Mouse (Mus musculus) thymus, adult 2 months (tissue): ENCODE results near the gene Six3. TPM values are rescaled to one million over a fixed set of nuclear protein-coding genes. Genes with fewer than 3 reads are reported as not detected.

Experiments
- DNase-seq: peaks from one replicate; pipeline ENCODE4 v3.0.0; 2021
- H3K27ac ChIP-seq: fragments of 200-500 bp; 2 replicates; pipeline ENCODE4 v1.5.1; 2012; ENCODE audit warnings: low read length, control low read depth; ENCODE audit not compliant: control insufficient read depth, insufficient read depth
- H3K27me3 ChIP-seq: fragments of 200-500 bp; 2 replicates; pipeline ENCODE4 v1.6.1; 2012; ENCODE audit warnings: mild to moderate bottlenecking, low read length, moderate library complexity, mixed read lengths; ENCODE audit not compliant: control insufficient read depth, insufficient read depth
- H3K36me3 ChIP-seq: fragments of 200-500 bp; 2 replicates; pipeline ENCODE4 v1.6.1; 2012; ENCODE audit warnings: mild to moderate bottlenecking, low read length, moderate library complexity; ENCODE audit not compliant: control insufficient read depth, insufficient read depth
- H3K4me1 ChIP-seq: fragments of 200-500 bp; replicated peaks from 2 replicates; pipeline ENCODE4 v1.6.1; 2012; ENCODE audit warnings: low read length; ENCODE audit not compliant: control insufficient read depth, insufficient read depth
- H3K4me3 ChIP-seq: fragments of 200-500 bp; 2 replicates; pipeline ENCODE4 v1.5.1; 2012; ENCODE audit warnings: mild to moderate bottlenecking, low read length, control low read depth, moderate library complexity; ENCODE audit not compliant: control insufficient read depth, insufficient read depth
- CTCF ChIP-seq: fragments of 200-500 bp; IDR thresholded peaks from 2 replicates; pipeline ENCODE4 v1.5.1; 2012; ENCODE audit warnings: mild to moderate bottlenecking, control low read depth, low read length, moderate library complexity, borderline replicate concordance; ENCODE audit not compliant: control insufficient read depth, poor library complexity, insufficient read depth; ENCODE audit errors: extremely low read depth
- POLR2A ChIP-seq: fragments of 200-500 bp; IDR thresholded peaks from 2 replicates; pipeline ENCODE4 v1.6.1; 2012; ENCODE audit warnings: mild to moderate bottlenecking, low read length, control low read depth, moderate library complexity; ENCODE audit not compliant: control insufficient read depth, poor library complexity, insufficient read depth; ENCODE audit errors: extremely low read depth
- WGBS: fragments of 180-500 bp; shearing (Covaris S2); methylation state at CpG from one replicate; pipeline ENCODE4 v1.1.7; 2018; 5-methylcytosine and 5-hydroxymethylcytosine counted together
- polyA plus RNA-seq: library from polyadenylated mRNA; depleted of rRNA; stranded (reverse); fragments of >200 nt; gene quantifications from 2 replicates; pipeline ENCODE4 v1.2.3, GENCODE M21; 2012

The Six3 gene
- polyA plus RNA-seq, 1 experiment: 0.08 TPM

GRCm38 (mm10) chr17:85631106-85631505 is 17.7 kb downstream of the Six3 start:
- Histone ChIP-seq H3K27ac (no peak overlapping the region), H3K27me3 (peaks cover 7% of the 10 kb centered on the region), H3K4me1 (no peaks in the 10 kb centered on the region), H3K36me3 (no peaks in the 10 kb centered on the region), H3K4me3 (no peak overlapping the region)
- TF ChIP-seq POLR2A: no peak
- TF ChIP-seq CTCF: no peak
- no peak for DNase-seq
- 73% methylated on average over 5 of the region's 5 CpGs for WGBS

GRCm38 (mm10) chr17:85633619-85634018 is 20.2 kb downstream of the Six3 start:
- 2% methylated on average over 13 of the region's 13 CpGs for WGBS
- Histone ChIP-seq H3K4me1 (no peaks in the 10 kb centered on the region), H3K4me3 (no peak overlapping the region), H3K27me3 (peaks cover 3% of the 10 kb centered on the region; the same call in 1 of the 2 replicates), H3K27ac (no peak overlapping the region), H3K36me3 (no peaks in the 10 kb centered on the region)
- no peak for TF ChIP-seq POLR2A
- TF ChIP-seq CTCF: peak; percentile 76
- peak; percentile 56 for DNase-seq

- TF ChIP-seq CTCF (no peak), POLR2A (no peak)
- Histone ChIP-seq H3K27me3 (no peaks in the 10 kb centered on the region; the same call in 1 of the 2 replicates), H3K4me3 (no peak overlapping the region), H3K4me1 (no peaks in the 10 kb centered on the region), H3K27ac (no peak overlapping the region), H3K36me3 (no peaks in the 10 kb centered on the region)
- no peak for DNase-seq
- WGBS: 64% methylated on average over 6 of the region's 6 CpGs
These were observed 24.5 kb downstream of the Six3 start for GRCm38 (mm10) chr17:85637876-85638275.

GRCm38 (mm10) chr17:85645312-85645711 is 31.9 kb downstream of the Six3 start:
- 12% methylated on average over 10 of the region's 12 CpGs for WGBS
- H3K4me1 ChIP-seq: no peaks in the 10 kb centered on the region
- DNase-seq: no peak
- TF ChIP-seq CTCF: no peak
- TF ChIP-seq POLR2A: no peak
- peaks cover 2% of the 10 kb centered on the region; the same call in 1 of the 2 replicates for H3K27me3 ChIP-seq
- no peak overlapping the region for H3K4me3 ChIP-seq
- no peaks in the 10 kb centered on the region for H3K36me3 ChIP-seq
- no peak overlapping the region for H3K27ac ChIP-seq

GRCm38 (mm10) chr17:85645718-85646665 is 32.6 kb downstream of the Six3 start:
- Histone ChIP-seq H3K36me3 (no peaks in the 10 kb centered on the region), H3K4me3 (no peak overlapping the region), H3K27me3 (peaks cover 2% of the 10 kb centered on the region; the same call in 1 of the 2 replicates), H3K27ac (no peak overlapping the region), H3K4me1 (no peaks in the 10 kb centered on the region)
- TF ChIP-seq POLR2A: no peak
- peak; percentile 35; the same call in 1 of the 2 replicates for TF ChIP-seq CTCF
- DNase-seq: peak; percentile 25
- WGBS: 9% methylated on average over 36 of the region's 36 CpGs

GRCm38 (mm10) chr17:85660016-85660415 is 46.6 kb downstream of the Six3 start:
- 90% methylated on average over 1 of the region's 1 CpGs for WGBS
- Histone ChIP-seq H3K4me3 (no peak overlapping the region), H3K27me3 (no peaks in the 10 kb centered on the region), H3K36me3 (no peaks in the 10 kb centered on the region), H3K4me1 (no peaks in the 10 kb centered on the region), H3K27ac (no peak overlapping the region)
- no peak for DNase-seq
- TF ChIP-seq CTCF: no peak
- TF ChIP-seq POLR2A: no peak
